Mouse (Mus musculus) midbrain, embryonic 14.5 days (tissue): ENCODE measurements around the gene Bcar3. TPM values are rescaled to one million over a fixed set of nuclear protein-coding genes. Genes with fewer than 3 reads are reported as not detected.

Experiments used
- ATAC-seq: fragments of 200-750 bp; cut with Nextera tagmentation; 2 replicates; pipeline ENCODE4 v1.8.0; 2017; ENCODE audit warnings: moderate number of reproducible peaks, moderate library complexity; ENCODE audit not compliant: low FRiP score, low TSS enrichment
- DNase-seq: peaks from one replicate; pipeline ENCODE4 v3.0.0-alpha.2; 2015
- H3K27ac ChIP-seq: fragments of 300-500 bp; sonication (generic); replicated peaks from 2 replicates; pipeline ENCODE4 v1.5.1; 2014; ENCODE audit warnings: mild to moderate bottlenecking, low read depth, low read length, moderate library complexity
- H3K27me3 ChIP-seq: fragments of 300-500 bp; sonication (generic); 2 replicates; pipeline ENCODE4 v1.6.1; 2014; ENCODE audit warnings: low read length, control low read depth, mixed read lengths; ENCODE audit not compliant: control insufficient read depth, insufficient read depth
- H3K36me3 ChIP-seq: fragments of 300-500 bp; sonication (generic); 2 replicates; pipeline ENCODE4 v1.6.1; 2014; ENCODE audit warnings: low read length, control low read depth; ENCODE audit not compliant: control insufficient read depth, insufficient read depth
- H3K4me1 ChIP-seq: fragments of 300-500 bp; sonication (generic); 2 replicates; pipeline ENCODE4 v1.6.1; 2014; ENCODE audit warnings: mild to moderate bottlenecking, antibody characterized with exemption, low read length, control low read depth; ENCODE audit not compliant: control insufficient read depth, insufficient read depth
- H3K4me2 ChIP-seq: fragments of 300-500 bp; sonication (generic); 2 replicates; pipeline ENCODE4 v1.6.1; 2014; ENCODE audit warnings: mild to moderate bottlenecking, low read length, moderate library complexity
- H3K4me3 ChIP-seq: fragments of 300-500 bp; sonication (generic); replicated peaks from 2 replicates; pipeline ENCODE4 v1.5.1; 2014; ENCODE audit warnings: low read depth, low read length
- H3K9ac ChIP-seq: fragments of 300-500 bp; sonication (generic); replicated peaks from 2 replicates; pipeline ENCODE4 v1.6.1; 2014; ENCODE audit warnings: mild to moderate bottlenecking, low read length, moderate library complexity
- H3K9me3 ChIP-seq: fragments of 300-500 bp; sonication (generic); 2 replicates; pipeline ENCODE4 v1.6.1; 2016; ENCODE audit warnings: low read length, control low read depth, mixed read lengths; ENCODE audit not compliant: control insufficient read depth
- WGBS: fragments of 180-500 bp; shearing (Covaris S2); extraction: QIAGEN DNeasy Blood & Tissue Kit; methylation state at CpG from one replicate; pipeline ENCODE4 v1.1.7; 2014; 5-methylcytosine and 5-hydroxymethylcytosine counted together
- polyA plus RNA-seq: library from polyadenylated mRNA; unstranded; fragments of >200 nt; fragmentation: Nextera tagmentation; extraction: Ambion mirVana; gene quantifications from 2 replicates; pipeline ENCODE4 v1.2.1, GENCODE M21; 2014

Bcar3 gene
- polyA plus RNA-seq, 1 experiment from 2014 or later: 6.4 TPM

GRCm38 (mm10) chr3:122300983-122301919 is 7.3 kb downstream of the Bcar3 start:
- Histone ChIP-seq H3K4me2 (no peak overlapping the region), H3K9ac (no peak overlapping the region), H3K4me1 (no peaks in the 10 kb centered on the region), H3K36me3 (no peaks in the 10 kb centered on the region), H3K27ac (no peak overlapping the region), H3K4me3 (no peak overlapping the region), H3K9me3 (no peaks in the 10 kb centered on the region), H3K27me3 (no peaks in the 10 kb centered on the region)
- ATAC-seq: no peak
- DNase-seq: peak; percentile 42
- WGBS: 69% methylated on average over 9 of the region's 9 CpGs

- H3K9ac ChIP-seq: no peak overlapping the region
- no peaks in the 10 kb centered on the region for H3K4me1 ChIP-seq
- no peaks in the 10 kb centered on the region for H3K36me3 ChIP-seq
- no peak overlapping the region for H3K4me2 ChIP-seq
- no peaks in the 10 kb centered on the region for H3K9me3 ChIP-seq
- ATAC-seq (no peak), DNase-seq (no peak)
- 77% methylated on average over 4 of the region's 4 CpGs for WGBS
- H3K27me3 ChIP-seq: no peaks in the 10 kb centered on the region
- H3K4me3 ChIP-seq: no peak overlapping the region
- no peak overlapping the region for H3K27ac ChIP-seq
These were observed 10.6 kb downstream of the Bcar3 start for GRCm38 (mm10) chr3:122304560-122304959.

DNA sequence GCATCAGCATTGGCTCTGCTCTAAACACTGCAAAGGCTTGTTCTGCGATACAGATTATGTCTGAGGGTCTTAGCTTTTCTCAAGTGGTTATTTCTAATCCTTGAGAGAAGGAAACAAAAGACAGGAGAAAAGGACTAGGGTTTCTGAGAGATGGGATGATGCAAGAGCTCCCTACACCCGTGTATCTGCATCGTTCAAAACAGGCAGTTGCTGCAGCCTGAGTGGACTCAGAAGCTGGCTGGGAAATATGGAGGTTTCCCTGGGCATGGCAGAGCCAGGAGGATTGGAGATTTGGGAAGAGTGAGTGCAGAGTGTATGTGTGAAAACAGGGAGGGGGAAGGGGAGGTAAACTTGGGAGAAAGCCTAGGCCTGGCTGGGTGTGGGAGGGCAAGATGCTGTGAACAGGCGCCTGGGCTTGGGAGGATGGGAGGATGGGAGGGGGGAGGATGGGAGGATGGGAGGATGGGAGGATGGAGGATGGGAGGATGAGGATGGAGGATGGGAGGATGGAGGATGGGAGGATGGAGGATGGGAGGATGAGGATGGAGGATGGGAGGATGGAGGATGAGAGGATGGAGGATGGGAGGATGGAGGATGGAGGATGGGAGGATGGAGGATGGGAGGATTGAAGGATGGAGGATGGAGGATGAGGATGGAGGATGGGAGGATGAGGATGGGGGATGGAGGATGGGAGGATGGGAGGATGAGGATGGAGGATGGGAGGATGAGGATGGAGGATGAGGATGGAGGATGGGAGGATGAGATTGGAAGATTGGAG is 14.1 kb downstream of the Bcar3 start:
- Histone ChIP-seq H3K4me2 (no peak overlapping the region), H3K9ac (no peak overlapping the region), H3K27ac (no peak overlapping the region), H3K27me3 (no peaks in the 10 kb centered on the region), H3K4me3 (no peak overlapping the region), H3K36me3 (no peaks in the 10 kb centered on the region), H3K4me1 (no peaks in the 10 kb centered on the region), H3K9me3 (no peaks in the 10 kb centered on the region)
- DNase-seq (no peak), ATAC-seq (no peak)
- 59% methylated on average over 4 of the region's 4 CpGs for WGBS

GRCm38 (mm10) chr3:122308981-122309380 is 15.0 kb downstream of the Bcar3 start:
- 35% methylated on average over 6 of the region's 6 CpGs for WGBS
- ATAC-seq (no peak), DNase-seq (no peak)
- Histone ChIP-seq H3K4me1 (no peaks in the 10 kb centered on the region), H3K9ac (no peak overlapping the region), H3K4me2 (no peak overlapping the region), H3K27me3 (no peaks in the 10 kb centered on the region), H3K9me3 (no peaks in the 10 kb centered on the region), H3K36me3 (no peaks in the 10 kb centered on the region), H3K4me3 (no peak overlapping the region), H3K27ac (no peak overlapping the region)

DNA sequence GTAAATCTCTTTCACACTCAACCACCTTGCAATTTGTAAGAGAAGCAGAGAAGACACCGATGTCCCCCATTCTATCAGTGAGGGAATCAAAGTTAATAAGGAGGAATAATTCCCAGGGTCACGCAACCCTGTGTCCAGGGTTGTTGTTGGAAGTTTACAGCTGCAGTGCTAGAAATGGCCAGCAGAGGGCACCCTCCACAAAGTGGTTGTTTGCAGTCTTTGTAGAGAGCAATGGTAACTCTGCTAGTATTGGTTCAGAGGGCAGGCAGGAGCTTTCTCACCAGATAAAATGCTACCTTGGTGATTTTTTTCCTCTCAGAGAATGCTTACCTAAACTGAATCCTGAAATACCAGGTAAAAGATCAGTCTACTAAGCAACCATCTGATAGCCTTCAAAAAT is 18.1 kb downstream of the Bcar3 start:
- 18% methylated on average over 2 of the region's 2 CpGs for WGBS
- H3K4me2 ChIP-seq: no peak overlapping the region
- no peak overlapping the region for H3K4me3 ChIP-seq
- no peak overlapping the region for H3K9ac ChIP-seq
- H3K27me3 ChIP-seq: no peaks in the 10 kb centered on the region
- H3K36me3 ChIP-seq: no peaks in the 10 kb centered on the region
- H3K27ac ChIP-seq: no peak overlapping the region
- H3K9me3 ChIP-seq: no peaks in the 10 kb centered on the region
- ATAC-seq (peak; percentile 41; the same call in 1 of the 2 replicates), DNase-seq (peak; percentile 91)
- 0 out of 2 replicates have a peak, but pooled peaks cover 6% of the 10 kb centered on the region for H3K4me1 ChIP-seq

- H3K27me3 ChIP-seq: no peaks in the 10 kb centered on the region
- no peak overlapping the region for H3K27ac ChIP-seq
- H3K9me3 ChIP-seq: no peaks in the 10 kb centered on the region
- no peaks in the 10 kb centered on the region for H3K36me3 ChIP-seq
- H3K4me1 ChIP-seq: 0 out of 2 replicates have a peak, but pooled peaks cover 6% of the 10 kb centered on the region
- WGBS: 78% methylated on average over 10 of the region's 10 CpGs
- no peak overlapping the region for H3K4me3 ChIP-seq
- ATAC-seq (no peak), DNase-seq (no peak)
- H3K4me2 ChIP-seq: no peak overlapping the region
- H3K9ac ChIP-seq: no peak overlapping the region
These were observed 19.1 kb downstream of the Bcar3 start for GRCm38 (mm10) chr3:122312936-122313629.

DNA sequence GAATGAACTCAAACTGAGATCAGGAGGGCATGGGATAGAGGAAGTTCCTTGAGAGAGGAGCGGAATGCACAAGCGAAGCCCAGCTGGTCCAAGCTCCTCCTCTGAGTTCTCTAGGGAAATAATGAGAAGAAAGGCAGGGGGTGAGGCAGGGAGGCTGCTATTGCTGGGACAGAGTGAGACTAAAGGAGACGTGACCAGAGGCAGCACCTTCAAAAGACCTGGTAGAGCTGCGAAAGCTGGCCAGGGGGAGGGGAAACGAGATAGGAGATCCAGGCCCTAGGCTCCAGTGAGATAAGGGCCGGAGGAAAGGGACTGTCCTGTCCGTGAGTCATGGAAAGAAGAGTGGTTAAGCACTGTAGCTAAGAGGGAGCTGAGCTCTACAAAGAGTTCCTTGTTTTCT is 20.0 kb downstream of the Bcar3 start:
- DNase-seq: no peak
- Histone ChIP-seq H3K36me3 (no peaks in the 10 kb centered on the region), H3K27ac (no peak overlapping the region), H3K4me2 (no peak overlapping the region), H3K4me3 (no peak overlapping the region), H3K27me3 (no peaks in the 10 kb centered on the region), H3K9me3 (no peaks in the 10 kb centered on the region), H3K4me1 (0 out of 2 replicates have a peak, but pooled peaks cover 6% of the 10 kb centered on the region), H3K9ac (no peak overlapping the region)
- 47% methylated on average over 7 of the region's 7 CpGs for WGBS
- ATAC-seq: no peak

GRCm38 (mm10) chr3:122316621-122317020 is 22.7 kb downstream of the Bcar3 start:
- no peaks in the 10 kb centered on the region for H3K27me3 ChIP-seq
- H3K4me1 ChIP-seq: 0 out of 2 replicates have a peak, but pooled peaks cover 6% of the 10 kb centered on the region
- ATAC-seq (no peak), DNase-seq (peak; percentile 46)
- no peak overlapping the region for H3K4me3 ChIP-seq
- no peak overlapping the region for H3K27ac ChIP-seq
- no peaks in the 10 kb centered on the region for H3K9me3 ChIP-seq
- no peaks in the 10 kb centered on the region for H3K36me3 ChIP-seq
- peak overlapping the region; percentile 14; the same call in 1 of the 2 replicates for H3K9ac ChIP-seq
- peak overlapping the region; percentile 35; the same call in 1 of the 2 replicates for H3K4me2 ChIP-seq
- 12% methylated on average over 11 of the region's 11 CpGs for WGBS
